Mouse (Mus musculus) testis, adult 2 months (tissue): ENCODE results near the gene Zbed6.

ENCODE experiments used
- CTCF ChIP-seq: fragments of 200-500 bp; IDR thresholded peaks from 2 replicates; pipeline ENCODE4 v1.5.1; 2012; ENCODE audit warnings: low read depth, mild to moderate bottlenecking, inconsistent platforms, low read length, moderate library complexity; ENCODE audit not compliant: control insufficient read depth, insufficient read depth, insufficient replicate concordance
- POLR2A ChIP-seq: fragments of 200-500 bp; IDR thresholded peaks from 2 replicates; pipeline ENCODE4 v1.6.1; 2012; ENCODE audit warnings: low read depth, mild to moderate bottlenecking, inconsistent platforms, low read length, moderate library complexity; ENCODE audit not compliant: control insufficient read depth

DNA sequence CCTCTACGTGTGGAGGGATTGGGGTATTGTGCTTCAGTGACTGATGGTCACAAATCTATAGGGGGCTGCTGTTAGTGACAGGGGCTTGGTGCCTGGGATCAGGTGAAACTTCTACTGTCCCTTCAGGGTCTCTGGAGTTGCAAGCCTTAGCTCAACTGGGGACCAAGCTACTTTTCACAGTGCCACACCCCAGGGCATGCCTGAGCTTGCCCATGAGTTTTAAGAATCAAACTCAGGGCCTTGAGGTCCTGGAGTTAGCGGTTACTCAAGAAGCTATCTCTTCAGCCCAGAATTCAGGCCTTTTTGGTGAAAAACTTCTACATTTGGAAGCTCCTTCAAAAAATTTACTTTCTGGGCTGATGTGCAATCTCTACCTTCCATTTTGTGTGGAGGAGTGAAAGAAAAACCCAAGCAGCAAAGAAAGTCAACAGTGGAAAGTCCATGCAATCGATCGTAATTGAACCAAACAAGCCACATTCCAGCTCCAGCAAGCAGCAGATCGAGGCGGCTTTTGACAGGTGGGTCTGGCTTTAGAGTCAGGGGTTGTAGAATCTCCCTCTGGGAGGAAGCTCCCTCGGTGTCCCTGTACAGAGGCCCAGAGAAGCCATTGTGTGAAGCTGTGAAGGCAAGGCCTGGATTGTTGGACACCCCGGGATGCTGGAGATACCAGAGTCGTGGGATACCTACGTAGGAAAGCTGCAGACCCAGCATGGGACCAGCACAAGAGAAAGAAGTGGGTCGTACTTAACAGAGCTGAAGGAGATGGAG is 3.7 kb upstream of the Zbed6 start:
- no peak for TF ChIP-seq CTCF
- TF ChIP-seq POLR2A = no peak
